Mouse (Mus musculus) sigmoid colon, adult 10 weeks (tissue): ENCODE data around the gene Phf11c. TPM values are rescaled to one million over a fixed set of nuclear protein-coding genes. Genes with fewer than 3 reads are reported as not detected.

Experiments used
- polyA plus RNA-seq: library from polyadenylated mRNA; stranded (reverse); fragments of 350-450 nt; fragmentation: Illumina TruSeq; extraction: RNeasy Lipid Tissue Mini Kit (QIAGEN cat#74804); gene quantifications from one replicate; pipeline ENCODE4 v1.2.3, GENCODE M21; 2014; ENCODE audit warnings: low read depth, low replicate concordance

The Phf11c gene
- 6.0 TPM for polyA plus RNA-seq

GRCm38 (mm10) chr14:59395281-59395680, at the start of gene Phf11c:
Gene Phf11c, minus strand, starts transcription at chr14:59395381.

GRCm38 (mm10) chr14:59440558-59441471, 45.6 kb upstream of the Phf11c start, which contains the start of the genes Setdb2 and Cab39l:
Gene Setdb2, minus strand, starts transcription at chr14:59440884.
Gene Cab39l, plus strand, starts transcription at chr14:59440972.

GRCm38 (mm10) chr14:59365244-59365644, 29.9 kb downstream of the Phf11c start, which contains the start of gene Phf11d:
Gene Phf11d, minus strand, starts transcription at chr14:59365470.

GRCm38 (mm10) chr14:59341189-59341588, 54.0 kb downstream of the Phf11c start, which contains the start of gene Phf11b:
Gene Phf11b, minus strand, starts transcription at chr14:59341351.

Other genes with a start within 250 kb of the Phf11c start
- not detected for gene Gm5142, start 216.6 kb downstream of the Phf11c start, polyA plus RNA-seq
- 70.7 TPM for gene Rcbtb1, start 194.2 kb downstream of the Phf11c start, polyA plus RNA-seq
- not detected for gene Gm6904, start 135.2 kb downstream of the Phf11c start, polyA plus RNA-seq
- gene Phf11a, start 97.9 kb downstream of the Phf11c start, polyA plus RNA-seq: 1.8 TPM
- gene Phf11b, start 54.0 kb downstream of the Phf11c start, polyA plus RNA-seq: 14.3 TPM
- gene Phf11d, start 29.9 kb downstream of the Phf11c start, polyA plus RNA-seq: 27.5 TPM
- gene Setdb2, start 45.5 kb upstream of the Phf11c start, polyA plus RNA-seq: 23.9 TPM
- gene Cab39l, start 45.6 kb upstream of the Phf11c start, polyA plus RNA-seq: 103 TPM
- 77.4 TPM for gene Cdadc1, start 202.6 kb upstream of the Phf11c start, polyA plus RNA-seq
- 90.5 TPM for gene Shisa2, start 229.9 kb upstream of the Phf11c start, polyA plus RNA-seq